Mouse (Mus musculus) heart, embryonic 13.5 days (tissue): ENCODE measurements at regions not wholly inside any gene's neighbourhood (a gene's known extent, or its start where the extent isn't known, plus 50 kb on each side); places are given as distances from the start of the nearest gene placed in this dataset.

Experiments used
- ATAC-seq: fragments of 200-750 bp; cut with Nextera tagmentation; 2 replicates; pipeline ENCODE4 v1.8.0; 2017; ENCODE audit warnings: moderate TSS enrichment; ENCODE audit not compliant: insufficient number of reproducible peaks, low FRiP score, low TSS enrichment; ENCODE audit errors: extremely low read depth
- H3K27ac ChIP-seq: fragments of 300-500 bp; sonication (generic); replicated peaks from 2 replicates; pipeline ENCODE4 v1.5.1; 2015; ENCODE audit warnings: moderate library complexity, mild to moderate bottlenecking, inconsistent platforms
- H3K27me3 ChIP-seq: fragments of 300-500 bp; sonication (generic); replicated peaks from 2 replicates; pipeline ENCODE4 v1.6.1; 2015; ENCODE audit warnings: mild to moderate bottlenecking, inconsistent platforms
- H3K36me3 ChIP-seq: fragments of 300-500 bp; sonication (generic); 2 replicates; pipeline ENCODE4 v1.6.1; 2015; ENCODE audit warnings: mild to moderate bottlenecking, inconsistent platforms
- H3K4me1 ChIP-seq: fragments of 300-500 bp; sonication (generic); 2 replicates; pipeline ENCODE4 v1.6.1; 2015; ENCODE audit warnings: inconsistent platforms
- H3K4me2 ChIP-seq: fragments of 300-500 bp; sonication (generic); 2 replicates; pipeline ENCODE4 v1.6.1; 2015; ENCODE audit warnings: inconsistent platforms, mild to moderate bottlenecking, moderate library complexity
- H3K4me3 ChIP-seq: fragments of 300-500 bp; sonication (generic); 2 replicates; pipeline ENCODE4 v1.5.1; 2015; ENCODE audit warnings: moderate library complexity, mild to moderate bottlenecking, inconsistent platforms
- H3K9ac ChIP-seq: fragments of 300-500 bp; sonication (generic); 2 replicates; pipeline ENCODE4 v1.6.1; 2015; ENCODE audit warnings: inconsistent platforms, mild to moderate bottlenecking, moderate library complexity
- H3K9me3 ChIP-seq: fragments of 300-500 bp; sonication (generic); 2 replicates; pipeline ENCODE4 v1.6.1; 2016; ENCODE audit warnings: inconsistent platforms
- WGBS: fragments of 180-500 bp; shearing (Covaris S2); methylation state at CpG from one replicate; pipeline ENCODE4 v1.1.7; 2015; ENCODE audit warnings: mixed read lengths; 5-methylcytosine and 5-hydroxymethylcytosine counted together

GRCm38 (mm10) chr16:24176057-24176456 lies 187.4 kb upstream of the Bcl6 start:
- 29% methylated on average over 2 of the region's 2 CpGs for WGBS
- H3K27ac ChIP-seq = no peak overlapping the region

GRCm38 (mm10) chr16:24175235-24175760 lies 186.6 kb upstream of the Bcl6 start:
- WGBS = 65% methylated on average over 9 of the region's 9 CpGs
- Histone ChIP-seq H3K36me3 (no peaks in the 10 kb centered on the region), H3K9me3 (no peaks in the 10 kb centered on the region), H3K4me3 (no peak overlapping the region), H3K27me3 (peaks cover 8% of the 10 kb centered on the region), H3K27ac (no peak overlapping the region), H3K9ac (no peak overlapping the region), H3K4me2 (no peak overlapping the region), H3K4me1 (peaks cover 14% of the 10 kb centered on the region)
- ATAC-seq = no peak

More at GRCm38 (mm10) chr16:24176057-24176456, 187.4 kb upstream of the Bcl6 start:
- Histone ChIP-seq H3K4me1 (peaks cover 19% of the 10 kb centered on the region), H3K9ac (no peak overlapping the region), H3K4me2 (no peak overlapping the region), H3K9me3 (no peaks in the 10 kb centered on the region), H3K36me3 (no peaks in the 10 kb centered on the region), H3K27me3 (peaks cover 8% of the 10 kb centered on the region), H3K4me3 (no peak overlapping the region)
- no peak for ATAC-seq

- no peak overlapping the region for H3K27ac ChIP-seq
- no peaks in the 10 kb centered on the region for H3K36me3 ChIP-seq
- no peak overlapping the region for H3K9ac ChIP-seq
- H3K4me1 ChIP-seq = peaks cover 12% of the 10 kb centered on the region
- no peaks in the 10 kb centered on the region for H3K9me3 ChIP-seq
- 77% methylated on average over 3 of the region's 3 CpGs for whole genome bisulfite sequencing
- H3K4me2 ChIP-seq = no peak overlapping the region
- ATAC-seq = no peak
- no peak overlapping the region for H3K4me3 ChIP-seq
- peaks cover 8% of the 10 kb centered on the region for H3K27me3 ChIP-seq
Observed at GRCm38 (mm10) chr16:24174595-24174994, 185.9 kb upstream of the Bcl6 start.

GRCm38 (mm10) chr16:24173783-24174518 lies 185.3 kb upstream of the Bcl6 start:
- 76% methylated on average over 5 of the region's 5 CpGs for WGBS
- no peak overlapping the region for H3K4me3 ChIP-seq
- H3K9ac ChIP-seq = no peak overlapping the region
- no peak overlapping the region for H3K4me2 ChIP-seq
- H3K27ac ChIP-seq = no peak overlapping the region
- ATAC-seq = no peak
- H3K4me1 ChIP-seq = peaks cover 12% of the 10 kb centered on the region
- H3K27me3 ChIP-seq = peaks cover 8% of the 10 kb centered on the region
- H3K9me3 ChIP-seq = no peaks in the 10 kb centered on the region
- no peaks in the 10 kb centered on the region for H3K36me3 ChIP-seq

- Histone ChIP-seq H3K9me3 (no peaks in the 10 kb centered on the region), H3K4me3 (no peak overlapping the region), H3K36me3 (no peaks in the 10 kb centered on the region), H3K27ac (no peak overlapping the region), H3K9ac (no peak overlapping the region), H3K4me2 (no peak overlapping the region), H3K4me1 (peaks cover 12% of the 10 kb centered on the region), H3K27me3 (peaks cover 8% of the 10 kb centered on the region)
- ATAC-seq = no peak
- 81% methylated on average over 2 of the region's 2 CpGs for WGBS
Observed at GRCm38 (mm10) chr16:24172653-24173052, 184.0 kb upstream of the Bcl6 start.

GRCm38 (mm10) chr16:24172065-24172464 lies 183.4 kb upstream of the Bcl6 start:
- Histone ChIP-seq H3K4me3 (no peak overlapping the region), H3K27ac (no peak overlapping the region), H3K9ac (no peak overlapping the region), H3K9me3 (no peaks in the 10 kb centered on the region), H3K4me2 (no peak overlapping the region), H3K36me3 (no peaks in the 10 kb centered on the region), H3K27me3 (peaks cover 8% of the 10 kb centered on the region), H3K4me1 (peaks cover 12% of the 10 kb centered on the region)
- no peak for ATAC-seq
- WGBS = 69% methylated on average over 5 of the region's 5 CpGs

GRCm38 (mm10) chr16:24171161-24171560 lies 182.5 kb upstream of the Bcl6 start:
- Histone ChIP-seq H3K4me3 (no peak overlapping the region), H3K9me3 (no peaks in the 10 kb centered on the region), H3K36me3 (no peaks in the 10 kb centered on the region), H3K9ac (no peak overlapping the region), H3K4me1 (peaks cover 9% of the 10 kb centered on the region), H3K27me3 (peaks cover 8% of the 10 kb centered on the region), H3K4me2 (no peak overlapping the region), H3K27ac (no peak overlapping the region)
- WGBS = 74% methylated on average over 4 of the region's 4 CpGs
- ATAC-seq = no peak

GRCm38 (mm10) chr16:24166496-24166895 lies 177.8 kb upstream of the Bcl6 start:
- no peak for ATAC-seq
- Histone ChIP-seq H3K27ac (no peak overlapping the region), H3K9me3 (no peaks in the 10 kb centered on the region), H3K27me3 (no peaks in the 10 kb centered on the region), H3K4me1 (peaks cover 8% of the 10 kb centered on the region), H3K9ac (no peak overlapping the region), H3K36me3 (no peaks in the 10 kb centered on the region), H3K4me2 (no peak overlapping the region), H3K4me3 (no peak overlapping the region)

GRCm38 (mm10) chr16:24165461-24166081 lies 176.9 kb upstream of the Bcl6 start:
- Histone ChIP-seq H3K4me3 (no peak overlapping the region), H3K9ac (peak overlapping the region; percentile 37), H3K4me1 (peaks cover 8% of the 10 kb centered on the region), H3K27ac (no peak overlapping the region), H3K36me3 (no peaks in the 10 kb centered on the region), H3K9me3 (no peaks in the 10 kb centered on the region), H3K4me2 (no peak overlapping the region), H3K27me3 (no peaks in the 10 kb centered on the region)
- ATAC-seq = no peak
- WGBS = 43% methylated on average over 11 of the region's 11 CpGs

GRCm38 (mm10) chr16:24160705-24161285 lies 172.1 kb upstream of the Bcl6 start:
- H3K9ac ChIP-seq = no peak overlapping the region
- no peak overlapping the region for H3K4me3 ChIP-seq
- peaks cover 7% of the 10 kb centered on the region for H3K4me1 ChIP-seq
- no peaks in the 10 kb centered on the region for H3K36me3 ChIP-seq
- H3K9me3 ChIP-seq = no peaks in the 10 kb centered on the region
- WGBS = 66% methylated on average over 5 of the region's 5 CpGs
- ATAC-seq = no peak
- no peak overlapping the region for H3K27ac ChIP-seq
- H3K27me3 ChIP-seq = no peaks in the 10 kb centered on the region
- H3K4me2 ChIP-seq = no peak overlapping the region

- H3K9ac ChIP-seq = no peak overlapping the region
- 63% methylated on average over 2 of the region's 2 CpGs for WGBS
- H3K4me1 ChIP-seq = no peaks in the 10 kb centered on the region
- no peak overlapping the region for H3K4me2 ChIP-seq
- H3K4me3 ChIP-seq = no peak overlapping the region
- H3K36me3 ChIP-seq = no peaks in the 10 kb centered on the region
- no peak for ATAC-seq
- H3K27me3 ChIP-seq = no peaks in the 10 kb centered on the region
- H3K27ac ChIP-seq = no peak overlapping the region
- H3K9me3 ChIP-seq = no peaks in the 10 kb centered on the region
Observed at GRCm38 (mm10) chr16:24159336-24159735, 170.7 kb upstream of the Bcl6 start.
